Mouse (Mus musculus): ENCODE data around the gene Klhl29.

Klhl29 gene

DNA sequence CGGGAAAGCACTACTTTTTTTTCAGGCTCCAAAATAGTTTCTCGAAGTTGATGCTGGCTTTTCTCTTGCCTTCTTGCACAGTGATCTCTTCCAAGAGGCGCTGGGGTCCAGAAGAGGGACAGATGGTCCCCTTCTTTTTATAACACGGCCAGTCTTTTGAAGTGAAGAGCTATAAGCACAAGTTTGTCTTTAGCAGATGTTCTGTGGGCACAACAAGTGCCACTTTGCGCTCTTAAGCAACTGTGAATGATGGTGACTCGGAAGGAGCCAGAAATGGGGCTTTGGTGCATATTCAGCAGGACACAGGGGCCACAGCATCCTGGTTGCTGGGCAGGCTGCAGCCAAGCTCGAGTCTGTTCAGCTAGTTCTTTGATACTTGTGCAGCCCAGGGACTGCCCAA is 249.6 kb downstream of the Klhl29 start:
- DNase-seq (ENCODE audit: low spot score) = no peak

- no peak for DNase-seq (ENCODE audit: low spot score)
Measured at GRCm38 (mm10) chr12:5122972-5123371, 252.5 kb downstream of the Klhl29 start.

GRCm38 (mm10) chr12:5120249-5120648 is 255.2 kb downstream of the Klhl29 start:
- no peak for DNase-seq (ENCODE audit: low spot score)

DNA sequence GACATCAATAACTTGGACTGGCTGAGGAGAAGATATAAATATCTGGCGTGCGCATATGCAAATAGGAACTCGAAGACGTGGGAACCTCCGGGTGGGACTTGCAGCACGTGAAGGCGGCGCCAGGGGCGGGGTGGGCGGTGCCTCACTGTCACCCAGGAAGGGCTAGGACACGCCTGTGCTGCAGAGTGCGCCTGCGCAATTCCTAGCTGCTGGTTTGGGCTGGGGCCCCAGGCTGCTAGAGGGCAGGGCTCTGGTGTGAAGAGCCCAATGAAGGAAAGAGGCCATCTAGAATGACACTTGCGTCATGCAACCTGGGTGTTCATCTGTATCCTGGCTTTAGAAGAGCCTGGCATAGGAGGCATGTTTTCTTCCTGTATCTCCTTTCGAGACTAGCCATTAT is 255.8 kb downstream of the Klhl29 start:
- peak; percentile 96 for DNase-seq (ENCODE audit: low spot score)

DNA sequence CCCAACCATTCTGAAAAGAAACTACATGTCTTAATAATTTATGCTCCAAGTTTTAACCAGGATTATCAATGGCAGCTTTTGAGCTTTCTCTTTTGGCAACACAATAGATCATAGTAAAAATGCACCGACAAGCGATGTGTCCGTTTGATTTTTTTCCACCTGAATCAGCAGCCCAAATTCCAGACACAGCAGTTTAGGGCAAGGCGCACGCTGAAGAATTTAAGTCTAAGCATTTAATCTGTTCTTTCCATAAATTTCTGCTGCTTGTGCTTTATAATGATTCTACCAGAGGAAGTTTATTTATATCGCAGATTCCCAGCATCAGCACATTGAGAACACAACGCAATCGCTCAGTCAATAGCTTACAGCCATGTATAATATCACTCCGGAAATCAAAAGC is 256.2 kb downstream of the Klhl29 start:
- no peak for DNase-seq (ENCODE audit: low spot score)

DNA sequence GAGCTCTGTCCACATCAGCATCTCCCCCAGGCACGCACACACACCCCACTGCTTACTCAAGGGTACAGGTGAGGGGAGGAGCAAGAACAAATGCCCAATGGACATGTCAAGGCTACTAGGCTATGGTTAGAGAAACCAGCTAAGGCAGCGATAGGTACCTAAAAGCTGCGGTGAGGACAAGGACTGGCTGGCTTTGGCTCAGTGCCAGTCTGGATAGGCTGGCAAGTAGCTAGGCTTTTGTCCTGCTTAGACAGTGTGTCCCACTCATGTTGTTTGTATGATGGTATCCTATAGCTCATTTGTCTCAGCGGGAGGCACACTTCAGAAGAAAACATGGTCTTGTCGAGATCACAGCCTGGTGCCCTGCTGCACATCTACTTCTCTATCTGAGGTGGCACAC is 258.9 kb downstream of the Klhl29 start:
- no peak for DNase-seq (ENCODE audit: low spot score)

DNA sequence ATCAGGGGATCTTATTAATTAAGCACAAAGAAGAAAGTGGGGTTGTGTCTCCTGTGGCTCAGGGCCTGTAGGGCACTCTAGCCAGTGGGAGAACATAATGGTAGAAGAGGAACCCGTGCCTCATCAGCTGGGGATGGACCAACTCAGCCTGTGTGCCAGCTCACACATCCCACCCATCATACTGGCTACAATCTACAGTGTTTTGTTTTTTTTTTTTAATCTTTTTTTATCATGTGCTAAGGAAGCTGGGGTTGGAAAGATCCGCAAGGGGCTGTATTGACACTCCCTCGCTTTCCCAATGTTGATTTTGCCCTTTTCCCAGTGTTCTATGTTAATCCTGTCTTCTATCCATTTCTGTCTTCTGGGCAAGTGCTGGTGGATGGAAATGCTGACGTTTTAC is 260.9 kb downstream of the Klhl29 start:
- no peak for DNase-seq (ENCODE audit: low spot score)

- DNase-seq (ENCODE audit: low spot score) = peak; percentile 26
Measured at GRCm38 (mm10) chr12:5111343-5111742, 264.1 kb downstream of the Klhl29 start.

DNA sequence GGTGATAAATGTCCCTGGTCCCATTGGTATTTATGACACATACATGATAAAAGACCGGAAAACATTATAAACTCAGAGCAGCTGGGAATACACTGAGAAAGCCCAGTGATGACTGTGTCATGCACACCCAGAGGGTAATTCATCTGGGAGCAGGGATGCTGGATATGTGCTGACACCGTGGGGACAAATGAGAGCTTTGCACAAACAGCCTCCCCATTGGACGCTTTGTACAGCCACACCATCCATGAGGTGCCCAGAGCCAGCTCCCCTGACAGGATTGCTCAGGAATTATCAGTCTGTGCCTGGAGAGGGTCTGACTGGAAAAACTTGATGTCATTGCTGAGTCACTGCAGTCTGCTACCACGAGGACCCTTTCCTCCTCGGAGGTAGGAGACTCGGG is 266.9 kb downstream of the Klhl29 start:
- DNase-seq (ENCODE audit: low spot score) = no peak

- no peak for DNase-seq (ENCODE audit: low spot score)
Measured at GRCm38 (mm10) chr12:5107795-5108194, 267.7 kb downstream of the Klhl29 start.

DNA sequence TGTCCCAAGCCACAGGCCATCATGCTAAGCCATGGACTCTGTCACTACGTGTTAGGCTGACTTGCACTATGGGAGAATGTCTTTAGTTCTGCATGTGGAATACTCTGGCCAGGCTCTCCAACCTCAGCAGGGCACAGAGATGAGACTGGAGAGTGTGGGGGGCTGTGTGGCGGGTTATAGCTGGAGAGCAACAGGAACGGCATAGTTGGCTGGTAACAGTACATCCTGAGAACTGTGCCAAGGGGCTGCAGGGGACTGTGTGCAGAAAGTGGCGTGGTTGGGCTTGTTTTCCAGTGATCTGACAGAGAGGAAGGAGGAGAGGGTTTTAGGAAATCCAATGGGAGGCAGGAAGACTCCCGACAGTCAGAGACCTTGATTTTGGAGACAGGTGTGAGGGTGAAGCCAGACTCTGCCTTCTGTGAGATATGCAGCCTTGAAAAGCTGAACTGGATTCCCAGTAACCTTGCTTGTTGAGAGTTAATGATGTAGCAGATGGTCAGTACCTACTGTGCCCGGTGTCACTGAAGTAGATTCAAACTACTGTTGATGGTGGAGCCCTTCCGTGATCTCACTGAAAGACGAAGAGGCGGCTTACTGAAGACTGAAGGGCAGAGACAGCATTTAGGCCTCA is 270.9 kb downstream of the Klhl29 start:
- no peak for DNase-seq (ENCODE audit: low spot score)

GRCm38 (mm10) chr12:5101411-5102024 is 274.0 kb downstream of the Klhl29 start:
- no peak for DNase-seq (ENCODE audit: low spot score)

DNA sequence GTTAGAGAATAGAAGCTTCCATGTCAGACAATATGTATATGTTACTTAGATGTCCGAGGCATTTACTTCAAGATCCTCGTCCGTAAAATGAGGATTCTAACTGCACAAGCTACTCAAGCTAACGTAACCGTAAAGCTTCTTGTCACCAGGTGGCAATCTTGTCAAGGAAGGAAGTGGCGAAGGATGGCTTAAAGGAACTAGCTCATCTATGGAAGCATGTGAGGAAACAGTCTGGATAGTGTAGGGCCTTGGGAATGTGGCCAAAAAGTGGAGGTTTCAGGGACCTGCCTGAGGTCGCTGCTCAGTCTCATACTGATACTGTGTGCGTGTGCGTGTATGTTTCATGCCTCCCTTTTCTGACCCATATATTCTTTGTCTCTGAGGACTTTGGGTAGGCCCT is 275.9 kb downstream of the Klhl29 start:
- no peak for DNase-seq (ENCODE audit: low spot score)

GRCm38 (mm10) chr12:5088639-5089038 is 286.8 kb downstream of the Klhl29 start:
- DNase-seq (ENCODE audit: low spot score) = no peak

DNA sequence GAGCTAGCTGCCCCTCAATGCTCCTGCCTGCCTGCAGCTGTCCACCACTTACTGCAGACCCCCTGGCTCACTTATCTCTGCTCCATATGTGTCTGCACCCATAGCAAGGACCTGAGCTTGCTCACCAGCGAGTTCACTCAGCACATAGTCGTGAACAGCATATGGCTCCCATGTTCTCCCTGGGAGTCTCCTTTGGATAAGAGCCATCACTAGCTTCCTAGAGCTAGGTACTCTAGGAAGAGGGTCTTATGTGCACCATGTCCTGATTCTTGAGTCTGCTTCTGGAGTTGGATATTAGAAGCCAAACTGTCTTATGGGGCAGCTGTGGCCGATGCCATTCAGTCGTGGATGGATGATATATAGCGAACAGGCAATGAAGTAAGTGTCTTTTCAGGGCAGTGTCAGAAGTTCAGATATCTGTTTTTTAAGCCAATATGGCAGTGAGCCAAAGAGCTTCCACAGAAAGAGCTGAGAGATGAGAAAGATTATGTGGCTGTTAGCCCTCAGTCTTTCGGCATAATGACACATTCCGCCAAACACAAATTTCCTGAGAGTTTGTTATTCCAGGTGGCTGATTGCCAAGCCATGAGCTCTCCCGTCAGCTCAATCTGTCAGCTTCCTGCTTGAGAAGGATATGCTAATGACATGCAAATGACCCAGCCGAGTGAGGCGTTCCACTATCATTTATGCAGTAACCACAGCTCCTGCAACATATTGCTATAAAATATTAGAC is 287.5 kb downstream of the Klhl29 start:
- DNase-seq (ENCODE audit: low spot score) = no peak

DNA sequence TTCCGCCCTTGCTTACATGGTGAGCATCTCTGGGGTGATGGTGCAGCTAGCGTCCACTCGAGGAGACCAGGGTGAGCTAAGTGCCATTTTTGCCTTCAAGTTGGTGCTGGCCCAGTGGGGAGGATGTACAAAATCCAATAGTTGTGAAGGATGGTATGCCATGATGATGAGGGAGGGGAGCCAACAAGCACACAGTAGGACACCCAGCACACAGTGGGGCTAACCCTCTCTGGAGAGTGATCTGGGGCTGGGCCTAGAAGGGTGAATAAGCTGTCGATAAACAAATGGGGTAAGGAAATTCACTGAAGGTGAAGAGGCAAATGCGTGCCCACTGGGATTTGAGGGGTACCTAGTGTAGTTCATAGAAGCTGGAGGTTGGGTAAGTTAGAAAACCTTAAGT is 290.8 kb downstream of the Klhl29 start:
- DNase-seq (ENCODE audit: low spot score) = no peak

GRCm38 (mm10) chr12:5081480-5081879 is 294.0 kb downstream of the Klhl29 start:
- DNase-seq (ENCODE audit: low spot score) = no peak

GRCm38 (mm10) chr12:5073191-5073590 is 302.3 kb downstream of the Klhl29 start:
- DNase-seq (ENCODE audit: low spot score) = no peak

GRCm38 (mm10) chr12:5070131-5070530 is 305.4 kb downstream of the Klhl29 start:
- no peak for DNase-seq (ENCODE audit: low spot score)

- DNase-seq (ENCODE audit: low spot score) = no peak
Measured at GRCm38 (mm10) chr12:5067590-5067989, 307.9 kb downstream of the Klhl29 start.

- no peak for DNase-seq (ENCODE audit: low spot score)
Measured at GRCm38 (mm10) chr12:5048104-5048503, 327.4 kb downstream of the Klhl29 start.

GRCm38 (mm10) chr12:5044141-5044540 is 331.3 kb downstream of the Klhl29 start:
- no peak for DNase-seq (ENCODE audit: low spot score)

GRCm38 (mm10) chr12:5038008-5038407 is 337.5 kb downstream of the Klhl29 start:
- no peak for DNase-seq (ENCODE audit: low spot score)

GRCm38 (mm10) chr12:5029035-5029434 is 346.4 kb downstream of the Klhl29 start:
- DNase-seq (ENCODE audit: low spot score) = no peak

Measured in urinary bladder, postnatal 14 days (tissue).